Mouse (Mus musculus) cerebellum, postnatal 36 days (tissue): ENCODE measurements at regions not wholly inside any gene's neighbourhood (a gene's known extent, or its start where the extent isn't known, plus 50 kb on each side); places are given as distances from the start of the nearest gene placed in this dataset.

Experiments
- DNase-seq, 2 experiments: peaks; one replicate each; pipeline ENCODE4 v3.0.0; 2021 to 2022; ENCODE audit warnings: mixed read lengths in 2 of 2

GRCm38 (mm10) chr4:73051511-73051910 is 199.1 kb upstream of the Aldoart1 start:
- no peak for DNase-seq

- no peak for DNase-seq
These were observed 195.4 kb upstream of the Aldoart1 start for GRCm38 (mm10) chr4:73047804-73048203.

GRCm38 (mm10) chr4:73044356-73044755 is 191.9 kb upstream of the Aldoart1 start:
- no peak for DNase-seq

- DNase-seq: peak in 1 of 2 experiments; percentile 17
These were observed 190.2 kb upstream of the Aldoart1 start for GRCm38 (mm10) chr4:73042672-73043071.

GRCm38 (mm10) chr4:73041486-73041885 is 189.1 kb upstream of the Aldoart1 start:
- DNase-seq: no peak

- DNase-seq: peak; percentile 19 to 28
These were observed 145.3 kb upstream of the Aldoart1 start for GRCm38 (mm10) chr4:72997686-72998085.

- no peak for DNase-seq
These were observed 143.7 kb upstream of the Aldoart1 start for GRCm38 (mm10) chr4:72996102-72996501.

GRCm38 (mm10) chr4:72946369-72946981 is 94.0 kb upstream of the Aldoart1 start:
- DNase-seq: no peak

- DNase-seq: no peak
These were observed 71.0 kb upstream of the Aldoart1 start for GRCm38 (mm10) chr4:72923396-72923795.

- peak; percentile 6 to 32 for DNase-seq
These were observed 62.6 kb upstream of the Aldoart1 start for GRCm38 (mm10) chr4:72914991-72915390.
